Mouse (Mus musculus) kidney, postnatal 0 days (tissue): ENCODE data around the gene Creb3. TPM values are rescaled to one million over a fixed set of nuclear protein-coding genes. Genes with fewer than 3 reads are reported as not detected.
"Not testable (repeated sequence)": the region's sequence is repeated elsewhere in the genome, so short reads cannot be mapped to it uniquely, and the experiment has no call there.

Experiments
- ATAC-seq: fragments of 200-750 bp; cut with Nextera tagmentation; replicated peaks from 2 replicates; pipeline ENCODE4 v1.8.0; 2017; ENCODE audit warnings: low read depth, moderate number of reproducible peaks, moderate TSS enrichment, moderate library complexity; ENCODE audit not compliant: low FRiP score
- DNase-seq: peaks from one replicate; pipeline ENCODE4 v3.0.0-alpha.2; 2016; ENCODE audit warnings: low spot score
- H3K27ac ChIP-seq: fragments of 300-500 bp; sonication (generic); 2 replicates; pipeline ENCODE4 v1.5.1; 2014; ENCODE audit warnings: mild to moderate bottlenecking
- H3K27me3 ChIP-seq: fragments of 300-500 bp; sonication (generic); 2 replicates; pipeline ENCODE4 v1.6.1; 2014; ENCODE audit warnings: low read length, mixed read lengths; ENCODE audit not compliant: insufficient read depth
- H3K36me3 ChIP-seq: fragments of 300-500 bp; sonication (generic); 2 replicates; pipeline ENCODE4 v1.6.1; 2014; ENCODE audit warnings: low read length, mixed read lengths; ENCODE audit not compliant: insufficient read depth
- H3K4me1 ChIP-seq: fragments of 300-500 bp; sonication (generic); replicated peaks from 2 replicates; pipeline ENCODE4 v1.6.1; 2014; ENCODE audit warnings: antibody characterized with exemption, low read length, mixed read lengths; ENCODE audit not compliant: insufficient read depth
- H3K4me2 ChIP-seq: fragments of 300-500 bp; sonication (generic); 2 replicates; pipeline ENCODE4 v1.6.1; 2014; ENCODE audit warnings: mild to moderate bottlenecking, low read length, moderate library complexity, mixed read lengths
- H3K4me3 ChIP-seq: fragments of 300-500 bp; sonication (generic); replicated peaks from 2 replicates; pipeline ENCODE4 v1.5.1; 2014; ENCODE audit warnings: low read depth, low read length
- H3K9ac ChIP-seq: fragments of 300-500 bp; sonication (generic); 2 replicates; pipeline ENCODE4 v1.6.1; 2014; ENCODE audit warnings: low read depth, low read length
- H3K9me3 ChIP-seq: fragments of 300-500 bp; sonication (generic); replicated peaks from 2 replicates; pipeline ENCODE4 v1.6.1; 2016; ENCODE audit warnings: low read length, inconsistent platforms, mixed read lengths
- CTCF ChIP-seq: IDR thresholded peaks from 2 replicates; pipeline ENCODE4 v1.5.1; 2016; ENCODE audit warnings: antibody characterized with exemption, low read depth, mild to moderate bottlenecking, moderate library complexity
- WGBS: fragments of 180-500 bp; shearing (Covaris S2); extraction: QIAGEN DNeasy Blood & Tissue Kit; methylation state at CpG from one replicate; pipeline ENCODE4 v1.1.7; 2014; 5-methylcytosine and 5-hydroxymethylcytosine counted together
- polyA plus RNA-seq: library from polyadenylated mRNA; unstranded; fragments of >200 nt; fragmentation: Nextera tagmentation; extraction: Ambion mirVana; gene quantifications from 2 replicates; pipeline ENCODE4 v1.2.1, GENCODE M21; 2015

The Creb3 gene
- polyA plus RNA-seq, 1 experiment from 2014 or later = 74.1 TPM

- no peak overlapping the region for H3K9ac ChIP-seq
- 37% methylated on average over 9 of the region's 10 CpGs for WGBS
- no peak for TF ChIP-seq CTCF
- no peak overlapping the region for H3K4me3 ChIP-seq
- 0 out of 2 replicates have a peak, but pooled peaks cover 5% of the 10 kb centered on the region for H3K4me1 ChIP-seq
- H3K27me3 ChIP-seq = no peaks in the 10 kb centered on the region
- no peak overlapping the region for H3K27ac ChIP-seq
- DNase-seq = no peak
- H3K36me3 ChIP-seq = peaks cover 29% of the 10 kb centered on the region
- no peaks in the 10 kb centered on the region for H3K9me3 ChIP-seq
- no peak for ATAC-seq
- H3K4me2 ChIP-seq = no peak overlapping the region
Observed at GRCm38 (mm10) chr4:43585682-43586081, 23.6 kb downstream of the Creb3 start.

- no peak for DNase-seq
- no peak for ATAC-seq
Observed at GRCm38 (mm10) chr4:43586411-43586810, 24.3 kb downstream of the Creb3 start.

GRCm38 (mm10) chr4:43587681-43588080 lies 25.5 kb downstream of the Creb3 start:
- no peak for TF ChIP-seq CTCF
- H3K9ac ChIP-seq = no peak overlapping the region
- WGBS = 55% methylated on average over 7 of the region's 7 CpGs
- no peak for ATAC-seq
- no peak overlapping the region for H3K27ac ChIP-seq
- no peak for DNase-seq
- peaks cover 13% of the 10 kb centered on the region for H3K36me3 ChIP-seq
- no peak overlapping the region for H3K4me2 ChIP-seq
- H3K4me1 ChIP-seq = 0 out of 2 replicates have a peak, but pooled peaks cover 5% of the 10 kb centered on the region
- no peaks in the 10 kb centered on the region for H3K27me3 ChIP-seq
- H3K9me3 ChIP-seq = no peaks in the 10 kb centered on the region
- no peak overlapping the region for H3K4me3 ChIP-seq

More at GRCm38 (mm10) chr4:43586411-43586810, 24.3 kb downstream of the Creb3 start:
- Histone ChIP-seq H3K9ac (no peak overlapping the region), H3K4me2 (no peak overlapping the region), H3K36me3 (peaks cover 25% of the 10 kb centered on the region), H3K9me3 (no peaks in the 10 kb centered on the region), H3K27ac (no peak overlapping the region), H3K4me1 (0 out of 2 replicates have a peak, but pooled peaks cover 5% of the 10 kb centered on the region), H3K27me3 (no peaks in the 10 kb centered on the region), H3K4me3 (no peak overlapping the region)
- TF ChIP-seq CTCF = no peak
- 65% methylated on average over 8 of the region's 8 CpGs for WGBS

GRCm38 (mm10) chr4:43591543-43591942 lies 29.4 kb downstream of the Creb3 start:
- H3K4me2 ChIP-seq = no peak overlapping the region
- H3K27ac ChIP-seq = no peak overlapping the region
- TF ChIP-seq CTCF = no peak
- no peak for ATAC-seq
- no peaks in the 10 kb centered on the region for H3K27me3 ChIP-seq
- 29% methylated on average over 5 of the region's 5 CpGs for WGBS
- peak; percentile 35 for DNase-seq
- H3K36me3 ChIP-seq = no peaks in the 10 kb centered on the region
- H3K9ac ChIP-seq = no peak overlapping the region
- H3K4me1 ChIP-seq = no peaks in the 10 kb centered on the region
- H3K4me3 ChIP-seq = no peak overlapping the region
- no peaks in the 10 kb centered on the region for H3K9me3 ChIP-seq

GRCm38 (mm10) chr4:43591961-43592360 lies 29.8 kb downstream of the Creb3 start:
- ATAC-seq = no peak
- H3K36me3 ChIP-seq = no peaks in the 10 kb centered on the region
- DNase-seq = no peak
- H3K9me3 ChIP-seq = no peaks in the 10 kb centered on the region
- no peak overlapping the region for H3K9ac ChIP-seq
- no peak overlapping the region for H3K4me3 ChIP-seq
- TF ChIP-seq CTCF = no peak
- no peaks in the 10 kb centered on the region for H3K27me3 ChIP-seq
- no peak overlapping the region for H3K27ac ChIP-seq
- no peaks in the 10 kb centered on the region for H3K4me1 ChIP-seq
- WGBS = 74% methylated on average over 3 of the region's 3 CpGs
- H3K4me2 ChIP-seq = no peak overlapping the region

GRCm38 (mm10) chr4:43593453-43593852 lies 31.3 kb downstream of the Creb3 start:
- ATAC-seq = no peak
- TF ChIP-seq CTCF = no peak

GRCm38 (mm10) chr4:43596597-43596996 lies 34.5 kb downstream of the Creb3 start:
- H3K36me3 ChIP-seq, H3K4me1 ChIP-seq, H3K27me3 ChIP-seq, ATAC-seq, H3K4me2 ChIP-seq, H3K4me3 ChIP-seq, DNase-seq, H3K9me3 ChIP-seq, H3K27ac ChIP-seq, H3K9ac ChIP-seq: not testable (repeated sequence)
- 76% methylated on average over 2 of the region's 2 CpGs for WGBS

More at GRCm38 (mm10) chr4:43593453-43593852, 31.3 kb downstream of the Creb3 start:
- no peak for DNase-seq
- no peak overlapping the region for H3K4me3 ChIP-seq
- no peak overlapping the region for H3K27ac ChIP-seq
- H3K36me3 ChIP-seq = no peaks in the 10 kb centered on the region
- no peaks in the 10 kb centered on the region for H3K9me3 ChIP-seq
- no peak overlapping the region for H3K9ac ChIP-seq
- H3K4me1 ChIP-seq = no peaks in the 10 kb centered on the region
- WGBS = 38% methylated on average over 3 of the region's 3 CpGs
- no peak overlapping the region for H3K4me2 ChIP-seq
- H3K27me3 ChIP-seq = no peaks in the 10 kb centered on the region
